Mouse (Mus musculus): ENCODE results near the gene Zfhx3.

DNA sequence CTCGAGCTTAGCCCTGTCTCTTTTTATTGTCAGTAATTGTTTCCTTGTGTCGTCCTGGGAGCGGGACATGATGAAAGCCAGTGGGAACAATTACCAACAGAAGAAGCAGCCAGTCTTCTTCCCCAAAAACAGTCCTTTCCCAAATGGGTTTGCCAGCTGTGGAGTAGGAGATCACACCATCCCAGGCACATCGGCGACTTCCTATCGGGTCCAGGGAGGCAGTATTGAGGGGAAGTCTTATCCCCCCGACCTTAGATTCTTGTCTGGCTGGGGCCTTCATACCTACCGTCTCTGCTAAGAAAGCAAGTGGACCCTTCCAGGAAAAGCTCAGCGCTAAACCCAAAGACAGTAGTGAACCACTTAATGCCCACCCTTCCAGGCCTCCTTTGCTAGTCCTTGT is 637.4 kb downstream of the Zfhx3 start:
- TF ChIP-seq POLR2A (IDR thresholded peaks at IDR 0.05; ENCODE audit: insufficient read depth, low read length) (no peak), CTCF (IDR thresholded peaks at IDR 0.05; ENCODE audit: low read depth, low read length) (no peak)
